Comparison of ENCODE assay signal across 14 mouse cellular contexts in genomic region chr13:48726430-48726829, GRCm38 (mm10).
DNase-seq lines count a peak whose midpoint lies in the region; TF ChIP-seq lines count a peak whose summit lies in the region.
"Had no signal": no experiment of that assay in that cellular context is flagged by ENCODE, and none has a peak within 500 bp of the region (broad histone marks: within the 10 kb centered on the region; RNA-seq: fewer than 3 reads in every experiment).

No protein-coding gene starts in this region.

- no peak for TF ChIP-seq POLR2A in thymus, adult 2 months (IDR thresholded peaks at IDR 0.05; ENCODE audit: control insufficient read depth, extremely low read depth, insufficient read depth, low read length, poor library complexity)

- no peaks in the 10 kb centered on the region for H3K36me3 ChIP-seq in thymus, adult 2 months (ENCODE audit: control insufficient read depth, insufficient read depth, low read length)
- H3K36me3 ChIP-seq: forebrain, embryonic 10.5 days; liver, embryonic 13.5 days; midbrain, embryonic 12.5 days had no signal

- no peaks in the 10 kb centered on the region for H3K4me1 ChIP-seq in thymus, adult 2 months (replicated peaks; ENCODE audit: control insufficient read depth, insufficient read depth, low read length)

- peaks cover under 1% of the 10 kb centered on the region; the same call in 1 of the 2 replicates for H3K27me3 ChIP-seq in thymus, adult 2 months (ENCODE audit: control insufficient read depth, insufficient read depth, low read length)

- WGBS in thymus, adult 2 months = 36% methylated on average over 4 of the region's 4 CpGs

- DNase-seq in embryo, embryonic 10 days (ENCODE audit: low spot score) = peak; percentile 46
- no peak for DNase-seq in embryo, embryonic 9.5 days (ENCODE audit: extremely low spot score)
- DNase-seq in left cerebral cortex, adult 2 months (ENCODE audit: extremely low spot score in 1 of 2, low spot score in 2 of 2) = no peak
- DNase-seq in left cerebral cortex, adult 18-20 months (ENCODE audit: low spot score in 2 of 2) = no peak
- peak; percentile 10 for DNase-seq in thymus, postnatal 14 days
- no peak for DNase-seq in thymus, adult 2 months
- no peak for DNase-seq in urinary bladder, adult 2 months (ENCODE audit: low spot score)
- no peak for DNase-seq in heart, postnatal 4 days
- DNase-seq: kidney, adult 9 months; layer of hippocampus, postnatal 36 days; liver, embryonic 13.5 days; right cerebral cortex, postnatal 14 days had no signal

- intact Hi-C loops in left cerebral cortex, adult 2 months (cut with DNase I) = loop anchor here (5.0 kb wide), 1 partner anchor 76 kb away; no protein-coding TSS in a partner anchor

- peak; percentile 50 for TF ChIP-seq CTCF in left cerebral cortex, adult 2 months (IDR thresholded peaks at IDR 0.05)
- no peak for TF ChIP-seq CTCF in thymus, adult 2 months (IDR thresholded peaks at IDR 0.05; ENCODE audit: borderline replicate concordance, control insufficient read depth, extremely low read depth, insufficient read depth, low read length, poor library complexity)

- H3K27ac ChIP-seq in left cerebral cortex, adult 2 months = no peak overlapping the region
- H3K27ac ChIP-seq in thymus, adult 2 months (ENCODE audit: control insufficient read depth, insufficient read depth, low read length) = no peak overlapping the region
- H3K27ac ChIP-seq: forebrain, embryonic 10.5 days; liver, embryonic 13.5 days; midbrain, embryonic 12.5 days had no signal

- H3K4me3 ChIP-seq in left cerebral cortex, adult 2 months = no peak overlapping the region
- H3K4me3 ChIP-seq in thymus, adult 2 months (ENCODE audit: control insufficient read depth, insufficient read depth, low read length) = no peak overlapping the region
- H3K4me3 ChIP-seq: forebrain, embryonic 10.5 days; liver, embryonic 13.5 days; midbrain, embryonic 12.5 days had no signal

Comparison
In these comparisons a context has a peak if more than half of its experiments do, and no peak if none do; other contexts are left out.
1. DNase-seq: peak in embryo, embryonic 10 days (single experiment) and thymus, postnatal 14 days (single experiment); none in embryo, embryonic 9.5 days (single experiment), left cerebral cortex, adult 2 months (0 of 2), left cerebral cortex, adult 18-20 months (0 of 2), thymus, adult 2 months (single experiment), urinary bladder, adult 2 months (single experiment) and heart, postnatal 4 days (single experiment).